Mouse (Mus musculus) kidney, postnatal 0 days (tissue): ENCODE measurements at regions not wholly inside any gene's neighbourhood (a gene's known extent, or its start where the extent isn't known, plus 50 kb on each side); places are given as distances from the start of the nearest gene placed in this dataset.

Experiments used
- ATAC-seq: fragments of 200-750 bp; cut with Nextera tagmentation; replicated peaks from 2 replicates; pipeline ENCODE4 v1.8.0; 2017; ENCODE audit warnings: low read depth, moderate number of reproducible peaks, moderate TSS enrichment, moderate library complexity; ENCODE audit not compliant: low FRiP score
- DNase-seq: peaks from one replicate; pipeline ENCODE4 v3.0.0-alpha.2; 2016; ENCODE audit warnings: low spot score
- H3K27ac ChIP-seq: fragments of 300-500 bp; sonication (generic); 2 replicates; pipeline ENCODE4 v1.5.1; 2014; ENCODE audit warnings: mild to moderate bottlenecking
- H3K27me3 ChIP-seq: fragments of 300-500 bp; sonication (generic); 2 replicates; pipeline ENCODE4 v1.6.1; 2014; ENCODE audit warnings: low read length, mixed read lengths; ENCODE audit not compliant: insufficient read depth
- H3K36me3 ChIP-seq: fragments of 300-500 bp; sonication (generic); 2 replicates; pipeline ENCODE4 v1.6.1; 2014; ENCODE audit warnings: low read length, mixed read lengths; ENCODE audit not compliant: insufficient read depth
- H3K4me1 ChIP-seq: fragments of 300-500 bp; sonication (generic); replicated peaks from 2 replicates; pipeline ENCODE4 v1.6.1; 2014; ENCODE audit warnings: antibody characterized with exemption, low read length, mixed read lengths; ENCODE audit not compliant: insufficient read depth
- H3K4me2 ChIP-seq: fragments of 300-500 bp; sonication (generic); 2 replicates; pipeline ENCODE4 v1.6.1; 2014; ENCODE audit warnings: mild to moderate bottlenecking, low read length, moderate library complexity, mixed read lengths
- H3K4me3 ChIP-seq: fragments of 300-500 bp; sonication (generic); replicated peaks from 2 replicates; pipeline ENCODE4 v1.5.1; 2014; ENCODE audit warnings: low read depth, low read length
- H3K9ac ChIP-seq: fragments of 300-500 bp; sonication (generic); 2 replicates; pipeline ENCODE4 v1.6.1; 2014; ENCODE audit warnings: low read depth, low read length
- H3K9me3 ChIP-seq: fragments of 300-500 bp; sonication (generic); replicated peaks from 2 replicates; pipeline ENCODE4 v1.6.1; 2016; ENCODE audit warnings: low read length, inconsistent platforms, mixed read lengths
- CTCF ChIP-seq: IDR thresholded peaks from 2 replicates; pipeline ENCODE4 v1.5.1; 2016; ENCODE audit warnings: antibody characterized with exemption, low read depth, mild to moderate bottlenecking, moderate library complexity
- WGBS: fragments of 180-500 bp; shearing (Covaris S2); extraction: QIAGEN DNeasy Blood & Tissue Kit; methylation state at CpG from one replicate; pipeline ENCODE4 v1.1.7; 2014; 5-methylcytosine and 5-hydroxymethylcytosine counted together

DNA sequence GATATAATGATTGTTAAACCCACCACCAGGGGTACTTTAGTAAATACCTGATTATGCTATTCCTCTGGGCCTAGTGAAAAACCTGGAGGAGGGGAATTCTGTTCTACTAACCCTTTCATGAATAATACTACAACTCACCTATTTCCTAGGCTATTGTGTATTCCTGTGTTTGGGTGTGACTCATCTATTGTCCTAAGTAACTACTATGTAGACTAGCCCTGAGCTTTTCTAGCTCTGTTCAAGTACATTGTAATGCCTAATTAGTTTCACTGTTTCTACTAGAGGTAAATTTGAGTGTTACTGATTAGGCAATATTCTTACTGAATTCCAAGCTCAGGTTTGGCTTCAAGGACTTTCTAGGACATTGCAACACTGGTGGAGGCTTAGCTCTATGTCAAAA lies 1032.0 kb upstream of the Ppp6c start:
- ATAC-seq (no peak), DNase-seq (no peak)
- H3K9me3 ChIP-seq, result no peaks in the 10 kb centered on the region
- no peaks in the 10 kb centered on the region for H3K36me3 ChIP-seq
- H3K9ac ChIP-seq, result no peak overlapping the region
- no peak overlapping the region for H3K4me2 ChIP-seq
- TF ChIP-seq CTCF, result no peak
- no peaks in the 10 kb centered on the region for H3K4me1 ChIP-seq
- H3K4me3 ChIP-seq, result no peak overlapping the region
- H3K27ac ChIP-seq, result no peak overlapping the region
- H3K27me3 ChIP-seq, result no peaks in the 10 kb centered on the region

GRCm38 (mm10) chr2:40249639-40250332 lies 1023.5 kb upstream of the Ppp6c start:
- H3K4me1 ChIP-seq, result no peaks in the 10 kb centered on the region
- H3K27ac ChIP-seq, result no peak overlapping the region
- DNase-seq, result peak; percentile 20
- no peaks in the 10 kb centered on the region for H3K27me3 ChIP-seq
- H3K9ac ChIP-seq, result no peak overlapping the region
- TF ChIP-seq CTCF, result no peak
- H3K4me3 ChIP-seq, result no peak overlapping the region
- WGBS, result 19% methylated on average over 1 of the region's 1 CpGs
- H3K9me3 ChIP-seq, result no peaks in the 10 kb centered on the region
- H3K36me3 ChIP-seq, result no peaks in the 10 kb centered on the region
- ATAC-seq, result no peak
- no peak overlapping the region for H3K4me2 ChIP-seq

DNA sequence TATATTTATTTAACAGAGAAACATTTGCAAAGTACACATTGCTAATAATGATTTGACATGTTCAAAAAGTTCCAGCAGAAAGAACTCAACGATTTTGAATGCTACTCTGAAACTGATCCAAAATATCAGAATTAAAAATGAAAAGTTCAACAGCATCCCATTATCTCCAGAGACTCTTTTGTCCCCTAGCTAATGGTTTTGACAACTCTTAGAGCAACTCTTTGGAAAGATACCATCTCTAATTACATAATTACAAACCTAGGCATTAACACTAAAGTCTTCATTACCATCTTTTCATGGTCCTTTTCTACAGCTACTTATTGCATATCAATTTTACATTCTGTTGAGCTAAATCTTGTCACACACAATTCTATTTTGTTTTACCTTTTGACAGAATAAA lies 997.5 kb upstream of the Ppp6c start:
- DNase-seq, result no peak
- no peaks in the 10 kb centered on the region for H3K4me1 ChIP-seq
- no peak overlapping the region for H3K27ac ChIP-seq
- no peak overlapping the region for H3K4me3 ChIP-seq
- no peaks in the 10 kb centered on the region for H3K36me3 ChIP-seq
- no peak for ATAC-seq
- no peak overlapping the region for H3K4me2 ChIP-seq
- no peak for TF ChIP-seq CTCF
- no peak overlapping the region for H3K9ac ChIP-seq
- H3K9me3 ChIP-seq, result no peaks in the 10 kb centered on the region
- no peaks in the 10 kb centered on the region for H3K27me3 ChIP-seq
- WGBS, result 71% methylated on average over 1 of the region's 1 CpGs

DNA sequence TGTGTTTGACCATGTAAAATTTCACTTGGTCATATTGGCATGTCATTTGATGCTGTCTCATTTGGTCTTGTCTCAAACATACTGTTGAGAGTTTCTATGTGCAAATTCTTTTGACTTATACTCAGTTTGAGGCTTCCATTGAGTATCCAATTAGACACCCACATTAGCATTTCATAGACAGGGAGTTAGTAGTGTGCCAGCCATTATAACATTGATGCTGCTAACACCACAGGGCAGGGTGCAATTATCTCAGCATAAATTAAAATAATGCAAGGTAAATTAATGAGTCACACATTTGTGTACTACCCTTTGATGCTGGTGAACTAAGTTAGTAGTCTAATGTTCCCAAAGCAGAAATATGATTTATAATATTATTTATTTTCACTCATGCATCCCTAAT lies 997.0 kb upstream of the Ppp6c start:
- no peak for ATAC-seq
- no peak overlapping the region for H3K4me2 ChIP-seq
- H3K27me3 ChIP-seq, result no peaks in the 10 kb centered on the region
- H3K27ac ChIP-seq, result no peak overlapping the region
- no peaks in the 10 kb centered on the region for H3K4me1 ChIP-seq
- TF ChIP-seq CTCF, result no peak
- no peak overlapping the region for H3K9ac ChIP-seq
- no peak for DNase-seq
- no peaks in the 10 kb centered on the region for H3K9me3 ChIP-seq
- H3K36me3 ChIP-seq, result no peaks in the 10 kb centered on the region
- H3K4me3 ChIP-seq, result no peak overlapping the region
